Mouse (Mus musculus): ENCODE measurements around the gene Ndrg3. TPM values are rescaled to one million over a fixed set of nuclear protein-coding genes. Genes with fewer than 3 reads are reported as not detected.

Gene Ndrg3
- polyA plus RNA-seq, 1 experiment, result 29.1 TPM

DNA sequence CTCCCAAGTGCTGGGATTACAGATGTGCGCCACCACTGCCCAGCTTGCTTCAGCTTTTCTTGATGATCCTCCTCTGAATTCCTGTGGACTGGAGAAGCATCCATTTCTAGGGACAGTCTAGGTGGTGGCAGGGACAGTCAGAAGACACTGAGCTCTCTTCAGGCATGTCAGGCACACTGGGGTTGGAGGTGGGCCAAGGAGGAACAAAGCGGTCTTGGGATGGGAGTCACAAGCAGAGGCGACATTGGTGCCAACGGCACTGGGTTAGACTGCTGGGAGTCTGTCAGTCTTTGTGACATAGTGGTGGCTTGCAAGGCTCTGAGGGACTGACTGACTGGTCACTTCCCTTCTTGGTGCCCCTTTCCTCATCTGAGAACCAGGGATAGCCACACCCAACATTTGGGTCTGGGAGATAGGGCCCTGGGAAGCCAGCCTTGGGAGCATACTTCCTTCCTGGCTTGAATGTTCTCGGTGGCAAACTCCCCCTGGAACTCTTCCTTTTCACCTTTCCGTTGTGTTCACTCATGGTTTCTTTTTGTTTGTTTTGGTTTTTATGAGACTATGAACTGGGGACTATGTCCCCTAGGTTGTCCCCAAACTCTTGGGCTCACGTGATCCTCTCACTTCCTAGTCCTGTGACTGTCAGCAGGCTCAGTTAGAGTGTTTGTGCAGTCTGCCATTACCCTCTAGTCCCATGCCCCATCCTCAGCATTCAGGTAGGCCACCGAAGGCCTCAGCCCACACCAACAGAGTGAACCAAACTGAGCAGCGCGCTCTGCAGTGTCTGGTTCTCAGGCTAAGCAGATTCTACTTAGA is 107.3 kb downstream of the Ndrg3 start:
- TF ChIP-seq USF1 (IDR thresholded peaks at IDR 0.05; ENCODE audit: low read depth) (no peak), MAX (IDR thresholded peaks at IDR 0.05) (no peak), CTCF (IDR thresholded peaks at IDR 0.05; ENCODE audit: control insufficient read depth, insufficient read depth, insufficient read length) (no peak), MYOG (IDR thresholded peaks at IDR 0.05; ENCODE audit: control insufficient read depth, extremely low read depth, insufficient read length) (no peak), MYOD1 (IDR thresholded peaks at IDR 0.05; ENCODE audit: control insufficient read depth, insufficient read length, low read depth) (no peak), CEBPB (IDR thresholded peaks at IDR 0.05; ENCODE audit: low read depth) (no peak), FOSL1 (IDR thresholded peaks at IDR 0.05; ENCODE audit: insufficient read depth, low read length, poor library complexity, severe bottlenecking) (no peak)

DNA sequence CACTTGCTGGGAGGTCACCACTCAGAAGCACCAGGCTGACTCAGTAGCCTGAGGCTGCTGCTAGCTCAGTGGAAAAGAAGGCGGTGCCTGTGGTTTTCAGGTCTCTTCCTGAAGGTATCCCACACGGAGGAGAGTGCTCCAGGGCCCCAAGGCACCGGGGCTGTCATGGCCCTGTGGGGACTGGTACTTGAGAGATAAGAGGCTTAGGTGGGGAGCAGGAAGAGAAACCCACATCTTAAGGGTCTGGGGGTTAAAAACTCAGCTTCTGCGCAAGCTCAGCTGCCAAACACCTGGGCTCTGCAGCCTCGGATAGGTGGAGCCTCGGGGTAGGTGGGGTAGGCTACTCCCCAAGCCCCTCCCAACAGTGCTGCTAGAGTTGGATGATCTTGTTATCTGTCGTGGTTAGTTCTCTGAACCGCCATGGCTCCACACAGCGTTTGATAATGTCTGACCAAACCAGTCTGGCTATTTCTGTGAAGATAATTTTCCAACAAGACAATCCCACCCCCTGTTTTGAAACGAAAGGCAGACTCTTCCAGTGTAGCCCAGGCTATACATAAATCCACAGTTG is 109.3 kb downstream of the Ndrg3 start:
- TF ChIP-seq FOSL1 (IDR thresholded peaks at IDR 0.05; ENCODE audit: insufficient read depth, low read length, poor library complexity, severe bottlenecking), result no peak
- TF ChIP-seq CEBPB (IDR thresholded peaks at IDR 0.05; ENCODE audit: low read depth), result no peak
- TF ChIP-seq USF1 (IDR thresholded peaks at IDR 0.05; ENCODE audit: low read depth), result no peak
- no peak for TF ChIP-seq MYOG (IDR thresholded peaks at IDR 0.05; ENCODE audit: control insufficient read depth, extremely low read depth, insufficient read length)
- TF ChIP-seq MAX (IDR thresholded peaks at IDR 0.05), result no peak
- no peak for TF ChIP-seq CTCF (IDR thresholded peaks at IDR 0.05; ENCODE audit: control insufficient read depth, insufficient read depth, insufficient read length)
- no peak for TF ChIP-seq MYOD1 (IDR thresholded peaks at IDR 0.05; ENCODE audit: control insufficient read depth, insufficient read length, low read depth)
- Histone ChIP-seq H3ac (ENCODE audit: control insufficient read depth, insufficient read length, low read depth) (no peak overlapping the region), H3K36me3 (ENCODE audit: control insufficient read depth, insufficient read depth) (no peaks in the 10 kb centered on the region), H3K27me3 (ENCODE audit: control insufficient read depth, insufficient read depth, insufficient read length) (no peaks in the 10 kb centered on the region), H3K79me3 (ENCODE audit: low read depth) (no peaks in the 10 kb centered on the region), H3K4me3 (ENCODE audit: insufficient read depth, poor library complexity, severe bottlenecking) (no peak overlapping the region), H3K79me2 (ENCODE audit: control insufficient read depth, insufficient read depth) (no peaks in the 10 kb centered on the region)

More for the DNA sequence above, 107.3 kb downstream of the Ndrg3 start:
- Histone ChIP-seq H3ac (ENCODE audit: control insufficient read depth, insufficient read length, low read depth) (no peak overlapping the region), H3K36me3 (ENCODE audit: control insufficient read depth, insufficient read depth) (no peaks in the 10 kb centered on the region), H3K79me3 (ENCODE audit: low read depth) (no peaks in the 10 kb centered on the region), H3K79me2 (ENCODE audit: control insufficient read depth, insufficient read depth) (no peaks in the 10 kb centered on the region), H3K27me3 (ENCODE audit: control insufficient read depth, insufficient read depth, insufficient read length) (no peaks in the 10 kb centered on the region), H3K4me3 (ENCODE audit: insufficient read depth, poor library complexity, severe bottlenecking) (no peak overlapping the region)

DNA sequence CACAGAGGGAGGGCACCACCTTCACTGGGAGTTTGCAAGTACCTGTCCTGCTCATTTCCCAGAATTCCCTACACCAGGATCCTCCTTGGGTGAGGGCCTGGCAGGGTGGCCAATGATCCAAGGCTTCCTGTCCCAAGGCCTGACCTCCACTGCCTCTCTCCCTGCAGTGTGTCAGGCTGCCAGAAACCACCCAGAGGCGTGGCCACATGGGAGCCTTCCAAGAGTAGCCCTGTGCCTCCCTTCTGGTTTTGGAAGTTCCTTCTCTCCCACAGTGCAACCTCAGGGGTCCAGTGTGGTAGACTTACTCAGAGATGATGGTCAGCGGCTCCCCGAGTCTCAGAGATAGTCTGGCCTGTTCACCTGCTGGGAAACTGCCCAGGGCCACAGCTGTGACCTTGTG is 112.3 kb downstream of the Ndrg3 start:
- no peak overlapping the region for H3ac ChIP-seq (ENCODE audit: control insufficient read depth, insufficient read length, low read depth)
- no peaks in the 10 kb centered on the region for H3K79me2 ChIP-seq (ENCODE audit: control insufficient read depth, insufficient read depth)
- no peaks in the 10 kb centered on the region for H3K27me3 ChIP-seq (ENCODE audit: control insufficient read depth, insufficient read depth, insufficient read length)
- no peak for TF ChIP-seq MYOD1 (IDR thresholded peaks at IDR 0.05; ENCODE audit: control insufficient read depth, insufficient read length, low read depth)
- TF ChIP-seq MYOG (IDR thresholded peaks at IDR 0.05; ENCODE audit: control insufficient read depth, extremely low read depth, insufficient read length), result no peak
- no peak for TF ChIP-seq MAX (IDR thresholded peaks at IDR 0.05)
- peaks cover 2% of the 10 kb centered on the region for H3K36me3 ChIP-seq (ENCODE audit: control insufficient read depth, insufficient read depth)
- H3K79me3 ChIP-seq (ENCODE audit: low read depth), result no peaks in the 10 kb centered on the region
- H3K4me3 ChIP-seq (ENCODE audit: insufficient read depth, poor library complexity, severe bottlenecking), result no peak overlapping the region

DNA sequence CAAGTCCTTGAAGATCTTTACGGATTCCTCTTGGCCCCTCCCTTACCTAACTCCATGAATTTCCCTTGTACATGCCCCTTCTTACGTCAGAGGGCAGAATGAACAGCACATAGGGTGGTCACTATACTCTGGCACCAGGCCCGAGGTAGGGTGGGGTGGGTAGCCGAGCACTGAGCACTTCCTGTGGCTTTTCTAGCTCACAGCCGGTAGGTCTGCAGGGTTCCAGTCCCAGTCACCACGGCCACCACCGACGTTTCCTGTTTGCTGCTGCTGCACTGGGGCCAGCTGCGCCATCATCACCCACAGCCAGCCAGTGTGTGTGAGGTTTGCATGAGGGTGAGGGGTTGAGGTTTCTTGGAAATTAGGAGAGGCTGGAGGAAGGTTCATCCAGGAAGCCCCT is 114.1 kb downstream of the Ndrg3 start:
- no peak for TF ChIP-seq CEBPB (IDR thresholded peaks at IDR 0.05; ENCODE audit: low read depth)
- TF ChIP-seq FOSL1 (IDR thresholded peaks at IDR 0.05; ENCODE audit: insufficient read depth, low read length, poor library complexity, severe bottlenecking), result no peak
- TF ChIP-seq CTCF (IDR thresholded peaks at IDR 0.05; ENCODE audit: control insufficient read depth, insufficient read depth, insufficient read length), result no peak
- no peak for TF ChIP-seq USF1 (IDR thresholded peaks at IDR 0.05; ENCODE audit: low read depth)
- H3K79me2 ChIP-seq (ENCODE audit: control insufficient read depth, insufficient read depth), result no peaks in the 10 kb centered on the region
- H3K4me3 ChIP-seq (ENCODE audit: insufficient read depth, poor library complexity, severe bottlenecking), result no peak overlapping the region
- H3ac ChIP-seq (ENCODE audit: control insufficient read depth, insufficient read length, low read depth), result no peak overlapping the region
- H3K36me3 ChIP-seq (ENCODE audit: control insufficient read depth, insufficient read depth), result peaks cover 21% of the 10 kb centered on the region
- H3K27me3 ChIP-seq (ENCODE audit: control insufficient read depth, insufficient read depth, insufficient read length), result no peaks in the 10 kb centered on the region
- H3K79me3 ChIP-seq (ENCODE audit: low read depth), result no peaks in the 10 kb centered on the region

Other genes with a start within 250 kb of the Ndrg3 start
- gene Myl9, start 216.6 kb downstream of the Ndrg3 start, polyA plus RNA-seq (2012; fragmentation: generic; extraction: Trizol), result 954 TPM
- 19.6 TPM for gene Tgif2, start 152.0 kb downstream of the Ndrg3 start, polyA plus RNA-seq (2012; fragmentation: generic; extraction: Trizol)
- 0.27 TPM for gene 4930518I15Rik, start 134.1 kb downstream of the Ndrg3 start, polyA plus RNA-seq (2012; fragmentation: generic; extraction: Trizol)
- 228 TPM for gene Rab5if, start 128.9 kb downstream of the Ndrg3 start, polyA plus RNA-seq (2012; fragmentation: generic; extraction: Trizol)
- gene Sla2, start 104.9 kb downstream of the Ndrg3 start, polyA plus RNA-seq (2012; fragmentation: generic; extraction: Trizol), result 0.13 TPM
- gene Dsn1, start 15.1 kb upstream of the Ndrg3 start, polyA plus RNA-seq (2012; fragmentation: generic; extraction: Trizol), result 12.0 TPM
- 13.9 TPM for gene Soga1, start 87.2 kb upstream of the Ndrg3 start, polyA plus RNA-seq (2012; fragmentation: generic; extraction: Trizol)
- gene Tldc2, start 95.0 kb upstream of the Ndrg3 start, polyA plus RNA-seq (2012; fragmentation: generic; extraction: Trizol), result not detected
- 30.2 TPM for gene Samhd1, start 143.2 kb upstream of the Ndrg3 start, polyA plus RNA-seq (2012; fragmentation: generic; extraction: Trizol)
- 7.7 TPM for gene Rbl1, start 212.5 kb upstream of the Ndrg3 start, polyA plus RNA-seq (2012; fragmentation: generic; extraction: Trizol)